Mouse (Mus musculus) kidney, adult 11 months (tissue): Measurements from ENCODE around the gene Large2.

ENCODE experiments used
- DNase-seq: peaks from one replicate; pipeline ENCODE4 v3.0.0; 2022

Gene Large2

GRCm38 (mm10) chr2:92390206-92390930 lies 15.7 kb upstream of the Large2 start:
- DNase-seq = no peak

GRCm38 (mm10) chr2:92389645-92390044 lies 15.0 kb upstream of the Large2 start:
- no peak for DNase-seq

- peak; percentile 87 for DNase-seq
Observed at GRCm38 (mm10) chr2:92388891-92389641, 14.4 kb upstream of the Large2 start.

GRCm38 (mm10) chr2:92388081-92388517 lies 13.4 kb upstream of the Large2 start:
- DNase-seq = no peak

GRCm38 (mm10) chr2:92387646-92388045 lies 13.0 kb upstream of the Large2 start:
- no peak for DNase-seq

DNA sequence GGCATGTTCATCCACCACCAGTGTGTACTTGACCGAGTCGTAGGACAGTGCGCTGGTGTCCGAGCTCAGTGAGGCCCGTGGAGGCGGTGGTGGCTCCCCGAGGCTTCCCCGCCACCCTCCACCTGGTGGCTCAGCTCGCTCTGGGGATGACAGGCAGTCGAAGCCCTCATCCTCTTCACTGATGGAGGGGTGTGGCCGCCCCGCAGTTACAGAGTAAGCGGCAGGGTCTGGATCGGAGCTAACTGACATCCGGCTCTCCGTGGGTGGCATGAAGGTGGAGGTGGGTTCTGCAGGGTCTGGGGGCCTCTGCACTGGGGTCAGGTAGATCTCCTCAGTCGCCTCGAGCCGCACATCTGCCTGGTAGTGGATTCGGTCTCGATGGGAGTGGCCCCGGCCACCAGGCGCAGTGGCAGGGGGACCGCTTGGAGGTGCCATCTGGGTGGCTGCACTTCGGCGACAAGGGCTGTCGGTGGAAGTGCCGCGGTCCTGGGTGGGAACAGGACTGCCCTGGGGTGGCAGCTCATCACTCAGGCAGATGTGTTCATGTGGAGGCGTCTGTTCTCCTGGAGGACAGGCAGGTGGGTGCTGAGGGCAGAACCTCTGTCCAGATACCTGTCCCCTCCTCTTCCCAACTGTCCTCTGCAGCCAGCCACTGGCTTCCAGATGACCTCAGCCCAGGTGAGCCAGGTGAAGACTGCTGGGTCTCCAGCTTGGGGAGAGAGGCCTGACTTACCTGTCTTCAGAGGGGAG lies 12.3 kb upstream of the Large2 start:
- no peak for DNase-seq

- no peak for DNase-seq
Observed at GRCm38 (mm10) chr2:92385113-92386051, 10.7 kb upstream of the Large2 start.

- no peak for DNase-seq
Observed at GRCm38 (mm10) chr2:92384101-92384500, 9.4 kb upstream of the Large2 start.

DNA sequence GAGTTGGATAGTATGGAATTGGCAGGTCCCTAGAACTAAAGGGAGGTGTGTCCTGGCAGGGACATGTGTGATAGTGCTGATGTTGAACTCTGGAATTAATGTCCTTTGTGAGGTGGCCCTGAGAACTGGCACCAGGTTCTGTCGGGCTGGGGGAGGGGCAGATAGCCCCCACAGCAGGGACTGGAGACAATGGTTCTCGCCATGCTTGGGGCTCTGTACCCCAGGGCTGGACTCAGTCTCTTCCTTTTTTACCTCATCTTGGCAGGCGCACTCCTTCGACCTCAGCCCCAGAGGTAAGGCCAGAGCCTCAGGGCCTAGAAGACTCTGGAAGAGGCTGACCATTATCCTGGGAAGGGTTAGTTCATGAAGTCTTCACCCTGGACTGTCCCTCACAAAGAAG lies 8.1 kb upstream of the Large2 start:
- DNase-seq = no peak

DNA sequence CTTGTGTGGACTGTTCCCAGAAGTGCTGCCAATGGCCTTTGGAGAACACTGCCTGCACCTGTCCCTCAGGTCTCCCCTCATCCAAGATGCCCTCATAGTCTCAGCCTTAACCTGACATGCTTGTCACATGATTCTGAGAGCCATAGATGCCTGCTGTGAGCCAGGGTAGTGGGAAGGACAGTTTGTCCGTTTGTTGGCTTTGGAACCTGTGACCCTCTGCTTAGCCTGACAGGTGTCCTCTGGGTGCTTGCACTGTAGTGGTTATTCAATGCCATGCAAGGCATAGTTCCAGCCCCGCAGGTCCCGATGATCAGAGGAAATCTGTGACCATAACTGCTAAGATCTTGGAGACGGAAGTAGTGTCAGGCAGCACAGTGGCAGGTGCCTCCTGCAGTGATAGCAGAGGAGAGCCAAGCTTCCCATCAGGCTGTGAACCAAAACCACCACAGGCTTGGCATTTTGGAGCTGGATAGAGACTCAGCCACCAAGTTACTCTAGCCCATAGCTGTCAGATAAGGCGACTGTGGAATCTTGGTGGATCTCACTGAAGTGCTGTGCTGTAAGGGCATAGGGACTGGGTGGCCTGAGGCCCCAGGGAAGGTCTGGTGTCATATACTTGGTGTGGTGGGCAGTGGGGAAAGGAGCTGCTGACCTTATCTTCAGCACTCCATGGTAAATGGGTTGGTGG lies 7.4 kb upstream of the Large2 start, which contains the start of gene 1700029I15Rik:
Gene 1700029I15Rik, plus strand, starts transcription at position 638 of the 688 bp plus-strand sequence.
- DNase-seq = no peak

- no peak for DNase-seq
Observed at GRCm38 (mm10) chr2:92381161-92381560, 6.5 kb upstream of the Large2 start.

DNA sequence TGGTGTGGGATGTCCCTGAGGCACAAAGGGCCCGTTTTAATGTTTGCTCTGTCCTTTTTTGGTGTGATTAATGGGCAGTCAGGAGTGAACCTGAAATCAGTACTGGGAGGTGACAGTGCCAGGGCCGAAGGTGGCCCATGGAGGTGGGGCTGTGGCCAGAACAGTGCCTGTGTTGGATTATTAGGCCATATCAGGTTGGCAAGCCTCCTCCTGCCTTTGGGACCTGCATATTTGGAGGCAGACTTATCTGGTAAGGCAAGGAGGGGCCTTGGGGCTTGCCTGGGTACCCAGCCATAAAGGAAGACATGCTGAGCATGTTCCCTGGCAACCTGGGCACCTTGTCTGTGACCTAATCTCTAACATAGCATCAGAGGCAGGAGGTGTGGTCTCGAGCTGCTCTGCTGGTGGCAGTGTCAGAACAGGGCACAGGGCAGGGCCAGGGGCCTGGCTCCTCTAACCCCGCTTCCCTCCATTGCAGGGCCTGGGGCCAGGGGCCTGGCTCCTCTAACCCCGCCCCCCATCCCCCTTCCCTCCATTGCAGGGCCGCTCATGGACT lies 5.9 kb upstream of the Large2 start:
- DNase-seq = no peak

- DNase-seq = no peak
Observed at GRCm38 (mm10) chr2:92379783-92380494, 5.3 kb upstream of the Large2 start.

- DNase-seq = no peak
Observed at GRCm38 (mm10) chr2:92377320-92377719, 2.7 kb upstream of the Large2 start.

DNA sequence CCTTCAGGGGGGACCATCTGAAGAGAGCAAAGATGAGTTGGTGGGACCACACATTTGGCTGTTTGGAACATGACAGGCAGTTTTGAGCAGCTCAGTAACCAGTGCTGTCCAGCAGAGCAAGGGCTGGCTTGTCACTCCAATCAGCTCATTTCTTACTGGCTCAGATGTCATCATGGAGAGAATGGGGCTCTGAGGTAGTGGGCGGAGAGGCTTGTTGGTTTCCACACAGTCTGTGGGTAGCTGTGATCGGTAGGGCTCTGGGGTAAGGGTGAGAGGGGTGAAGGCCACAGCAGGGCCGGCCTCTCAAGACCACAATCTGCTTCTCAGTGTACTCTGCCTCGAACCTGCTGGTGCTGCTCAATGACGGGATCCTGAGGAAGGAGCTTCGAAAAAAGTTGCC lies 1.6 kb upstream of the Large2 start:
- DNase-seq = no peak

- DNase-seq = no peak
Observed at GRCm38 (mm10) chr2:92375788-92376187, 1.1 kb upstream of the Large2 start.

- peak; percentile 99 for DNase-seq
Observed at GRCm38 (mm10) chr2:92375099-92375623, 492 bp upstream of the Large2 start.

- no peak for DNase-seq
Observed at GRCm38 (mm10) chr2:92373437-92373813, 1.2 kb downstream of the Large2 start.

GRCm38 (mm10) chr2:92372767-92373436 lies 1.8 kb downstream of the Large2 start:
- DNase-seq = peak; percentile 86
